Mouse (Mus musculus): ENCODE measurements around the gene Sema6d.

DNA sequence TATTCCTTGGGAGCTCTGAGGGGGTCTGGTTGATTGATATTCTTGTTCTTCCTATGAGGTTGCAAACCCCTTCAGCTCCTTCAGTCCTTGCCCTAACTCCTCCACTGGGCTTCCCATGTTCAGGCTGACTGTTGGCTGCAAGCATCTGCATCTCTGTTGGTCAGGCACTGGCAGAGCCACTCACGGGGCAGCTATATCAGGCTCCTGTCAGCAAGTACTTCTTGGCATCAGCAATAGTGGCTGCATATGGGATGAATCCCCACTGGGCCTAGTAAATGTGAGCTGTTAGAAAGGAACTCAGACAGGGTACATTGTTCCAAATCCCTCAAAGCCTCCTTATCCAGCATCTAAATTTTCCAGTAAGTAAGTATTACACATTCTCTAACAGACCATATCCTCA, 30.6 kb downstream of the Sema6d start:
- TF ChIP-seq CTCF (IDR thresholded peaks at IDR 0.05; ENCODE audit: low read depth) (no peak), EP300 (IDR thresholded peaks at IDR 0.05; ENCODE audit: low read depth) (no peak)

All from liver, postnatal 0 days (tissue).